Mouse (Mus musculus): ENCODE results near the gene Gas8.
A peak's percentile ranks its signal among the peaks of the same experiment; 100 is the strongest.
"Not testable (repeated sequence)": the region's sequence is repeated elsewhere in the genome, so short reads cannot be mapped to it uniquely, and the experiment has no call there.

The Gas8 gene

DNA sequence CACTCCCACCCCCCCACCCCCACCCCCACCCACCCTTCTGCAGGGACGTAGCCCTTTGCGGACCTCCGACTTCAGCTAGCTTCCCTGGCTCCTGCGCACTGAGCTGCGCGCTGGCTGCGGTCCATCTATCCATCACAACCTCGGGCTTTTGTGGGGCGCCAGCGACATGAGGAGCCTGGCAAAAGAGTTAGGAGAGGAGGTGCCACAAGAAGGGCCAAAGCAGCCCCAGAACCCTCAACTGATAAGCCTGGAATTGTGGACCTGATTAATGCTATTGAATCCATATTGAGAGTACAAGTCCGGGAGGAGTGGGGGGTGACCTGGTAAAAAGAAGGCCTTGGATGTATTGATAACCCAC lies 3.1 kb upstream of the Gas8 start:
- DNase-seq = no peak

- DNase-seq = no peak
These were observed 2.0 kb upstream of the Gas8 start for GRCm38 (mm10) chr8:123516596-123516995.

- DNase-seq = no peak
These were observed 462 bp upstream of the Gas8 start for GRCm38 (mm10) chr8:123518172-123518571.

- not testable (repeated sequence) for DNase-seq
These were observed 1.4 kb downstream of the Gas8 start for GRCm38 (mm10) chr8:123520048-123520447.

GRCm38 (mm10) chr8:123527720-123528489 lies 9.3 kb downstream of the Gas8 start:
- DNase-seq = no peak

DNA sequence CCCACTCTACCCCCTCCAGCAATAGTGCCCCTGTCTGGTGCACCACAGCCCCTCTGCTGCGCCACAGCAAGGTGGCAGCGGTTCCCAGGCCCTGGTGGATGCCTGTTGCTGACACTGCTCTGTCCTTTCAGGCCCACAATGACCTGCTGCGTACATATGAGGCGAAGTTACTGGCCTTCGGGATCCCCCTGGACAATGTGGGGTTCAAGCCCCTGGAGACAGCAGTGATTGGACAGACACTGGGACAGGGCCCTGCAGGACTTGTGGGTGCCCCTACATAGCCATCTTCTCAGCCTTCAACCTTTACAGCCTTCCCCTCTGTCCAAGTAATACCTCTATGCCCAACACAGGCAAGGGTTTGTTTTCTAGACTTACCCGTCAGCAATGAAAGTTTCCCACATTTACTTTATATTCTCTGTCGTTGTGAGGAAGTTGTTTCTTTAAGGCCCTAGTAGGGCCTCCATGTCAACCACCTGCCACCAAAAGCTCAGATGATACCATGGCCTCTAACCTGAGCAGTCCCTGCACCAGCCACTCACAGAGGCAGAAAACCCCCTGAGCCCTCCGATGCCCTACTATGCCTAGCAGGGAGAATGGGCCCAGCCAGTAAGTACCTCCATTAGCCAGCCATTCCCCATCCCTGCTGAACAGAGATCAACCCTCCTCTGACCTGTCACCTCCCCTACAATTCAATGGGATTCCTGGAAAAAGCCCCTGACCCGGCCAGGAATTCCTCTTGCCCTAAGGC lies 17.8 kb downstream of the Gas8 start:
- DNase-seq = no peak

GRCm38 (mm10) chr8:123536990-123537380 lies 18.4 kb downstream of the Gas8 start:
- DNase-seq = no peak

- DNase-seq = peak in 1 of 2 experiments; percentile 54
These were observed 19.0 kb downstream of the Gas8 start for GRCm38 (mm10) chr8:123537641-123538040.

DNA sequence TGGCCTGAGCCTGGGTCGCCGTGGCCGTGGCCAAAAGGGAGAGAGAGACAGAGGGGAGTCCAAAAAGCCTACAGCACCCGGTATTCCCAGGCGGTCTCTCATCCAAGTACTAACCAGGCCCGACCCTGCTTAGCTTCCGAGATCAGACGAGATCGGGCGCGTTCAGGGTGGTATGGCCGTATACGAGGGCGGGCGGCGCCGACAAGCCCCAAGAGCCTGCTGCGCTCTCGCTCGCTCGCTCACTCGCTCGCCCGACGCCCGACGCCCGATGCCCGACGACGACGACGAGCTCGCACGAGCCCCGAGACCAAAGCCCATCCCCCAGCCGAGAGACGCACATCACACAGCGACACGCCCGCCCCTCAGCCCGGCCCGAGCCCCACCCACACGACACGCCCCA lies 45.6 kb downstream of the Gas8 start:
- not testable (repeated sequence) for DNase-seq

GRCm38 (mm10) chr8:123575386-123575785 lies 56.8 kb downstream of the Gas8 start:
- DNase-seq = peak; percentile 10 to 28

Data from kidney, postnatal 25 days (tissue).